Mouse (Mus musculus) embryonic facial prominence, embryonic 14.5 days (tissue): ENCODE results near the gene Capn8. TPM values are rescaled to one million over a fixed set of nuclear protein-coding genes. Genes with fewer than 3 reads are reported as not detected.

Experiments used
- ATAC-seq: fragments of 200-750 bp; cut with Nextera tagmentation; 2 replicates; pipeline ENCODE4 v1.8.0; 2017; ENCODE audit warnings: low read depth, moderate number of reproducible peaks, moderate TSS enrichment
- DNase-seq: peaks from one replicate; pipeline ENCODE4 v3.0.0-alpha.2; 2015; ENCODE audit warnings: low spot score
- H3K27ac ChIP-seq: fragments of 300-500 bp; sonication (generic); replicated peaks from 2 replicates; pipeline ENCODE4 v1.5.1; 2014; ENCODE audit warnings: low read depth, mild to moderate bottlenecking, low read length, moderate library complexity
- H3K27me3 ChIP-seq: fragments of 300-500 bp; sonication (generic); replicated peaks from 2 replicates; pipeline ENCODE4 v1.6.1; 2014; ENCODE audit warnings: low read length; ENCODE audit not compliant: control insufficient read depth, insufficient read depth
- H3K36me3 ChIP-seq: fragments of 300-500 bp; sonication (generic); 2 replicates; pipeline ENCODE4 v1.6.1; 2014; ENCODE audit warnings: low read length, mixed read lengths; ENCODE audit not compliant: control insufficient read depth, insufficient read depth
- H3K4me1 ChIP-seq: fragments of 300-500 bp; sonication (generic); 2 replicates; pipeline ENCODE4 v1.6.1; 2014; ENCODE audit warnings: antibody characterized with exemption, low read length; ENCODE audit not compliant: control insufficient read depth, insufficient read depth
- H3K4me2 ChIP-seq: fragments of 300-500 bp; sonication (generic); 2 replicates; pipeline ENCODE4 v1.6.1; 2014; ENCODE audit warnings: low read depth, mild to moderate bottlenecking, low read length, moderate library complexity, mixed read lengths
- H3K4me3 ChIP-seq: fragments of 300-500 bp; sonication (generic); 2 replicates; pipeline ENCODE4 v1.5.1; 2014; ENCODE audit warnings: low read depth, mild to moderate bottlenecking, low read length
- H3K9ac ChIP-seq: fragments of 300-500 bp; sonication (generic); 2 replicates; pipeline ENCODE4 v1.6.1; 2014; ENCODE audit warnings: low read depth, mild to moderate bottlenecking, low read length, moderate library complexity, mixed read lengths
- H3K9me3 ChIP-seq: fragments of 300-500 bp; sonication (generic); 2 replicates; pipeline ENCODE4 v1.6.1; 2016; ENCODE audit warnings: low read length; ENCODE audit not compliant: control insufficient read depth
- WGBS: fragments of 180-500 bp; shearing (Covaris S2); extraction: QIAGEN DNeasy Blood & Tissue Kit; methylation state at CpG from one replicate; pipeline ENCODE4 v1.1.7; 2014; 5-methylcytosine and 5-hydroxymethylcytosine counted together
- polyA plus RNA-seq: library from polyadenylated mRNA; unstranded; fragments of >200 nt; fragmentation: Nextera tagmentation; extraction: Ambion mirVana; gene quantifications from 2 replicates; pipeline ENCODE4 v1.2.1, GENCODE M21; 2014

Capn8 gene
- polyA plus RNA-seq, 1 experiment from 2014 or later = 0.07 TPM

DNA sequence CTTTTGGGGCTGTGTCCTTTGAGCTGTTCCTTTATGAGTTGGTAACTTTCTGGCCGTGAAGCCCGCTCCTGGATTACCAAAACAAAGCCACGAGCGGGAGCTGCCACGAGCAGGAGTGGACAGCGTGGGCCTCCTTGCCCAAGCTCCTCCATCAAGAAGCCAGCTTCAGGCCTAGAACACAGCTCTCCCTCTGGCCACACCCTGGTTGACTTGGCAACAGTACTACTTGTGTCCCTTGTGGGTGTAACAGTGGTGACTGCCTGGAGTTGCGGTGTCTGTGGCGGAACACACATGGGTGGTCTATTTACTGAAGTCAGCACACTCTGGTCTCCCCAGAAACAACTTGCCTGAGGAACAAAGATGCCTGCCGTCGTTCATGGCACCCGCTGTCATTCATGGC, 104.9 kb downstream of the Capn8 start:
- H3K27ac ChIP-seq = peak overlapping the region; percentile 39; the same call in 1 of the 2 replicates
- ATAC-seq = no peak
- no peak overlapping the region for H3K4me2 ChIP-seq
- no peak overlapping the region for H3K4me3 ChIP-seq
- 75% methylated on average over 11 of the region's 11 CpGs for WGBS
- H3K9ac ChIP-seq = no peak overlapping the region
- H3K4me1 ChIP-seq = peaks cover 11% of the 10 kb centered on the region
- H3K9me3 ChIP-seq = no peaks in the 10 kb centered on the region
- no peaks in the 10 kb centered on the region for H3K36me3 ChIP-seq
- DNase-seq = peak; percentile 31
- no peaks in the 10 kb centered on the region for H3K27me3 ChIP-seq

DNA sequence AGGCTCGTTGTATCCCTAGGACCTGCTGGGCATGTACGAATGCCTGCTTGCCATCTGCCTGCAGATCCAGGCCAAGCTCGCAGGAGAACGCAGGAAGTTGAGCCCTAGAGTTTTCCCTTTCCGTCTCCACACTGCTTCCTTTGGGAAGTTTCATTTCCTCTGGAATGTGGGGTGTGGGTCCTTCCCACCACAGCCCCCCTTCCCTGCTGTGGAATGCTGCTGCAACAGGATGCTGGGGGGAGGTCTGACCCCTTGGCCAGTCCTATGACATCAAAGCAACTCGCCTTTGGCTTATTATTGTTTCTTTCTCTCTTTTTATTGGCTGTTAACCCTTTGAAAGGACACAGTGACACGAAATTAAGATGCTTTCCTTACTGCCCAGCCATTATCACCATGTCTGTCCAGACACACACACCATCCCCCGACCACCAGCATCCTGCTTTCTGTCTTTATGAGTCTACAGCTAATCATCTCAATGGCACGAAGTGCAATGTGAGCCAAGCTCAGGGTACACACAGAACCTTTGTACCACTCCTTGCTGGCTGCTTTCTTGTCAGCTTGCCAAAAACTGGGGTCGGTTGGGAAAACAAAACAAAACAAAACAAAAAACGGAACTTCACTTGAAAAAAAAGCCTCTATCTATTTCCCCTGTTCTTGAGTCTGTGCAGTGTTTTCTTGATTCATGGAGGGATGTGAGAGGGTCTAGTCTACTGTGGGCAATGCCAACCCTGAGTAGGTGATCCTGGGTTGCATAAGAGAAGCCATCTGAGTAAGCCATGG, 105.9 kb downstream of the Capn8 start:
- DNase-seq (peak; percentile 61), ATAC-seq (no peak; the same call in 1 of the 2 replicates)
- peak overlapping the region; percentile 50 for H3K27ac ChIP-seq
- H3K4me1 ChIP-seq = peaks cover 15% of the 10 kb centered on the region
- no peaks in the 10 kb centered on the region for H3K27me3 ChIP-seq
- no peak overlapping the region for H3K9ac ChIP-seq
- H3K36me3 ChIP-seq = no peaks in the 10 kb centered on the region
- H3K4me2 ChIP-seq = 0 out of 2 replicates have a peak overlapping the region, but pooled peaks have one; percentile 2
- H3K9me3 ChIP-seq = no peaks in the 10 kb centered on the region
- 23% methylated on average over 11 of the region's 11 CpGs for WGBS
- H3K4me3 ChIP-seq = no peak overlapping the region

DNA sequence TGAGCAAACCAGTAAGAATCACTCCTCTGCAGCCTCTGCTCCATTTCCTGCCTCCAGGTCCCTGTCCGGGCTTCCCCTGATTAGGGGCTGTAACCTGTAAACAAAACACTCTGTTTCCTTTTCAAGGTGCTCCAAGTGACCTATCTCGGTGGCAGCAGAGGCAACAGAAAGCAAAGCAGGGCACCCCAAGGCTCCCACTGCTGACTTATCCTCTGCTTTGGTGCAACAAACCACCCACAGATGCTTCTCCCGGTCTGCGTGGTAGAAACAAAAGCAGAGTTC, 106.5 kb downstream of the Capn8 start:
- Histone ChIP-seq H3K27ac (peak overlapping the region; percentile 50; the same call in 1 of the 2 replicates), H3K27me3 (no peaks in the 10 kb centered on the region), H3K9me3 (no peaks in the 10 kb centered on the region), H3K4me1 (peaks cover 15% of the 10 kb centered on the region), H3K9ac (no peak overlapping the region), H3K36me3 (no peaks in the 10 kb centered on the region), H3K4me2 (no peak overlapping the region), H3K4me3 (no peak overlapping the region)
- no peak for DNase-seq
- no peak for ATAC-seq
- 41% methylated on average over 4 of the region's 4 CpGs for WGBS

DNA sequence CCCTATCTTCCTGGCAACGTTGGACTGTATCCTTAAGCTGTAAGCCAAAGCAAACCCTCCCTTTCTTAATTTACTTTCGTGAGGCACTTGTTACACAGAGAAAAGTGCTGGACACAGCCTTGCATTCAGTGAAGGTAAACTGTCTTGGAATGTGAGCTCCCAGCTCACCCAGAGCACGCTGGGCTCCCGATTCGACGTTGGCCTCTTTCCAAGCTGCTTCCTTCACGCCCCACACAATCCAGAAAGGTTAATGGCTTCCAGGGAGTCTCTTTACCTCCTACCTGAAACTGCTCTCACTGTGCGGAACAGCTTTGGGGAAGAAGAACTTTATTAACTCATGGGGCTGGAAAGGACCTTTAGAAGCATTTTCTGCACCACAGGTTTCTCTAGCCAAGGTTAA, 110.5 kb downstream of the Capn8 start:
- H3K4me3 ChIP-seq = no peak overlapping the region

DNA sequence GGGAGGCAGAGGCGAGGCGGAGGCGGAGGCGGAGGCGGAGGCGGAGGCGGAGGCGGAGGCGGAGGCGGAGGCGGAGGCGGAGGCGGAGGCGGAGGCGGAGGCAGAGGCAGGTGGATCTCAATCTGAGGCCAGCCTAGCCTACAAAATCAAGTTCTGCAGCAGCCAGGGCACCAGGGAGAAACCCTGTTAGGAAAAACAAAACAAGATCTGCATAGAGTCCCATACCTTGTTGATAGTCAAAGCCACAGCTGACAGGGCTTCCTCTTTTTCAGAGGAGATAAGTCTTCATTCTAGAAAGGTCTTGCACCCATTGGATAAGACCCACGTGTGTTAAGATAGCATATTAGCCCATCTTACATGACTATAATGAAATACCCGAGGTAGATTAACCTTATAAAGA, 113.3 kb downstream of the Capn8 start:
- Histone ChIP-seq H3K4me2 (no peak overlapping the region), H3K4me1 (peaks cover 4% of the 10 kb centered on the region; the same call in 1 of the 2 replicates), H3K27ac (no peak overlapping the region), H3K4me3 (no peak overlapping the region), H3K9ac (no peak overlapping the region), H3K9me3 (no peaks in the 10 kb centered on the region), H3K36me3 (no peaks in the 10 kb centered on the region), H3K27me3 (no peaks in the 10 kb centered on the region)
- DNase-seq (no peak), ATAC-seq (no peak)
- WGBS = 97% methylated on average over 17 of the region's 17 CpGs

More for the DNA sequence above, 110.5 kb downstream of the Capn8 start:
- DNase-seq (peak; percentile 43), ATAC-seq (no peak)
- Histone ChIP-seq H3K27me3 (no peaks in the 10 kb centered on the region), H3K4me1 (peaks cover 10% of the 10 kb centered on the region), H3K9ac (no peak overlapping the region), H3K4me2 (no peak overlapping the region), H3K27ac (no peak overlapping the region), H3K9me3 (no peaks in the 10 kb centered on the region), H3K36me3 (no peaks in the 10 kb centered on the region)
- WGBS = 32% methylated on average over 8 of the region's 8 CpGs

DNA sequence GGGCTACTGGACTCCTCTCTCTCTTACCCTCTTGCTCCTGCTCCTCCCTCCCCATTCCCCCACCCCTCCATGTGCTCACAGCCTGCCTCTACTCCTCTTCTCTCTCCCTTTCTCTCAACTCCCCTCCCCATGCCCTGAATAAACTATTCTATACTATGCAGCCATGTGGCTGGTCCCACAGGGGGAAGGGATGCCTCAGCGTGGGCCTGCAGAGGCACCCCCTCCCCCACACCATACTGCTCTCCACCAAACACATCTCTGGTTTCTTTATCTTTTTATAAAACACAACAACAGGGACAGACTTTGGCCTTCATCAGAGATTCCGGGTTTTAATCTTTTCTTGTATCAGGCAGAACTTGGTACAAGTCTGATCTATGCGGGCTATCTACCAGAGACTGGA, 114.4 kb downstream of the Capn8 start:
- Histone ChIP-seq H3K36me3 (no peaks in the 10 kb centered on the region), H3K4me2 (no peak overlapping the region), H3K27me3 (no peaks in the 10 kb centered on the region), H3K4me1 (peaks cover 4% of the 10 kb centered on the region; the same call in 1 of the 2 replicates), H3K9ac (no peak overlapping the region), H3K9me3 (no peaks in the 10 kb centered on the region), H3K27ac (no peak overlapping the region), H3K4me3 (no peak overlapping the region)
- DNase-seq (no peak), ATAC-seq (peak; percentile 55)
- 61% methylated on average over 3 of the region's 3 CpGs for WGBS

DNA sequence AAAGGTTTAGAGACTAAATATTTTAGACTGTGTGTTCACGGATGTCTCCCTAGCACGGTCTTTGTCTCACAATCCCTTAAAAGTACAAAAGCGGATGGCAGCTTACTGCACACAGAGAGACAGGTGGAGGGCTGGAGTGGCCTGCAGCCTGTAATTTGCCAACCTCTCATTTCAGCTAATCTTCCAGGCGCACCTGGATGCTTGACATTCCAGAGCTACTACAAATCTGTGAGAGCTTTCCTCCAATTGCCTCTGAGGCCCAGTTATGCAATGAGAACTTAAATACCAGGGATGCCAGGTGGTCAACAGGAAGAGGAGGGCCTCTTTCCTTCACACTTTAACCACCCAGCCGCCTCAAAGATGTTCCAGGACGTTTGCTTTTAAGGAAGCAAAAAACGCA, 114.8 kb downstream of the Capn8 start:
- DNase-seq = peak; percentile 68
- peak; percentile 70 for ATAC-seq

More for the DNA sequence above, 114.8 kb downstream of the Capn8 start:
- Histone ChIP-seq H3K4me2 (no peak overlapping the region), H3K36me3 (no peaks in the 10 kb centered on the region), H3K9me3 (no peaks in the 10 kb centered on the region), H3K4me1 (peaks cover 4% of the 10 kb centered on the region; the same call in 1 of the 2 replicates), H3K4me3 (no peak overlapping the region), H3K27ac (no peak overlapping the region), H3K9ac (no peak overlapping the region), H3K27me3 (no peaks in the 10 kb centered on the region)
- 50% methylated on average over 7 of the region's 7 CpGs for WGBS
